Mouse (Mus musculus) adrenal gland, postnatal 10 days (tissue): ENCODE measurements at regions not wholly inside any gene's neighbourhood (a gene's known extent, or its start where the extent isn't known, plus 50 kb on each side); places are given as distances from the start of the nearest gene placed in this dataset.

Experiments used
- DNase-seq: peaks from one replicate; pipeline ENCODE4 v3.0.0; 2021; ENCODE audit warnings: mixed read lengths

DNA sequence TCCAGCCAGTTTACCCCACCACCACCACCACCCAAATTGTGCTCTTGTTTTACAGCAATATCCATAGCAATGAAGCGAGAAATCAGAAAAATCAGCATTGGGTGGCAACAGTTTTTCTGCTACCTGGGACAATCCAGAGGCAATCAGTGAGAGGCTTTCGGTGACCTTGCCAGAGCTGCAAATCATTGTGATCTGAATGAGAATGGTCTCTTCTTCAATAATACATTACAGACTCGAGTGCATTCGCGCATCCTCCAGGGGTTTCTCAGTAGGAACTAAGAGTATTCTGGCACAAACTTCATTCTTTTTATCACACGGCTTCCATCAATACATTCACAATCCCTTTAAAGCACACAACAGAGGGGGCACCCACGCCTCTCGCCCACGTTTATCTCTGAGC is 91.2 kb downstream of the Srek1 start:
- no peak for DNase-seq

DNA sequence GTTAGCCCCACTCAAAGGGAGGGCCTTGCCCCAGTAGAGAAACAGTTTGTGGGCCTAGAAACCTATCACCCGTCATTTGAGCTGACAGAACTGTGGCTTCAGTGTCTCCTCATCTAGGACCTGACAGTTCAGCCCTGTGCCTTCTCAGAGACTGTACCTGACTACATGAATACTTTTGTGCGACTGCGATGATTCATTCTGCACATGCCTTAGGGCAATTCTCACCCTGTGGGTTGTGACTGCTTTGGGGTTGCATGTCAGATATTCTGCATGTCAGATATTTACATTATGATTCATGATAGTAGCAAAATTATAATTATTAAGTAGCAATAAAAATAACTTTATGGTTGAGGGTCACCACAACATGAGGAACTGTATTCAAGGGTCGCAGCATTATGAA is 93.7 kb downstream of the Srek1 start:
- DNase-seq, result no peak

DNA sequence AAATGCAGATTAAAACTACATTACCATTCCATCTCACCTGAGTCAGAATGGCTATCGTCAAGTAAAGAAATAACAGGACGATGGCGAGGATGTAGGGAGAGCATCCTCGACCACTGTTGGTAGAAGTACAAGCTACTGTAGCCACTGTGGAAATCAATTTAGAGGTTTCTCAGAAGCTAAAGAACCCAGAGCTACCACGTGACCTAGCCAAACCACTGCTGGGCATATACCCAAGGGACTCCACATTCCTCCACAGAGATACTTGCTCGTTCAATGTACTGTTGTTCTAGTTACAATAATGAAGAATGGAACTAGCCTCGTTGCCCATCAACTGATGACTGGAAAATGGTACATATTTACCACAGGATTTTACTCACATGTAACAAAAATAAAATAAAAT is 94.4 kb downstream of the Srek1 start:
- no peak for DNase-seq

DNA sequence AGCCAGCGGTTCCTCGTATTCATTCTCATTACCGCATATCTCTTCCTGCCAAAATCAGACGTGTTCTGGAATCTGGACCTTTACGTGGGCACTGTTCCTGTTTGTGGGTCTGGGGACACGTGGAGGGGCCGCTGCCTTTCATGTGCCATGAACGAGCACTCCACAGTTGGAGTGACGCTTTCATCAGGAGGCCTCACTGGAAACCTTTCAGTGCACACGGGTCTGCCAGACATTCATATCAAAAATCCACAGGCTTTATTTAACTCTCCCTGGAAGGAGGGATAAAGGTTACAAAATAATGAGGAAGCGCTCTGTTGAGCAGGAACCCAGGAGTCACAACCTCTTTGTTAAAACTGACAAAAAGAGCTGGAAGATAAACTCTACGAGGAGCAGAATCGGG is 97.6 kb downstream of the Srek1 start:
- DNase-seq, result no peak

DNA sequence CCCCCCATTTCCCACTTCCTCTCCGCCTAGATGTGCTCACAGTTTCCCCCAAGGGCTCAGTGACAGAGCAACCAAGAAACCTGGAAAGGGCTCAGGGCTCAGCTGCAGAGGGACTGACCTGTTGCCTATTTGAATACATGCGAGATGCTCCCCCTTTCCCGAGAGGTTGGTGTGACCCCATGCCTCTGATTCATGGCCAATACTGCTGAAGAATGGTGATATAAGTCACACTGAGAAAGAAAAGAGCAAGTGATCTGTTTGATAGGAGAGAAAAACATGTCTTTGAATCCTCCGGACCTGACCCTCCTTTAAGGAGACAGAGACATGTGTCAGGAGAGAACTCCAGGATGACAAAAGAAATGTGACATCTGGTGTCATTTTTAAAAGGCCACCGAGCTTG is 98.2 kb downstream of the Srek1 start:
- no peak for DNase-seq

DNA sequence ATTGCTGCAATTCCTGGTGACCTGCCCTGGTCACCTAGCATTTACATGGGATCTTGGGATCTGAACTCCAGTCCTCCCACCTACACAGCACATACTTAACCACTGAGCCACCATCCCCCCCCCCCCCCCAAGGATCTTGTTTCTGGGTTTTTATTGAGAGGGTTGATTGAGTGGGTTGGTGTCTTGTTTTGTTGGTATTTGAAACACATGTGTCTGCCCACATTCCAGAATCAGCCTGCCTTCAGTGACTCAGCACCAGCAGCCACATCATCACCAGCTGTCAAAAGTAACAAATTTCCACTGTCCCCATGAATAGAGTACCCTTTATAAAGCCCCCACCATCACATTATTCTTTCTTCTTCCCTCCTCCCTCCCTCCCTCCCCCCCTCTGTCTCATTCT is 103.8 kb downstream of the Srek1 start:
- no peak for DNase-seq

DNA sequence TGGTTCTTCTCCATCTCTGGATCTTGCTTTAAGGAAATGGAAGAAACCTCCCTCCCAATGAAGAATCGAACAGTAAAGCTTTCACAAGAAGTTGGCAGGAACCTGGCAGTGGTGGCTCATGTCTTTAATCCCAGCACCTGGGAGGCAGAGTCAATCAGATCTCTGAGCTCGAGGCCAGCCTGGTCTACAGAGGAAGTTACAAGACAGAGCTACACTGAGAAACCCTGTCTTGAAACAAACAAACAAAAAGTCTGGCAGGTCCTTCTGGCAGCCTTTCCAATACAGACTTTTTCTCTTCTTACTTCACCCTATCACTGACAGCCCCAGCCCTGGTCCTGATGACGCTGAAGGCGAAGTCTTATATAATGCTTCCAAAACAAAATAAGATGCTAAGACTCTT is 104.6 kb downstream of the Srek1 start:
- no peak for DNase-seq

DNA sequence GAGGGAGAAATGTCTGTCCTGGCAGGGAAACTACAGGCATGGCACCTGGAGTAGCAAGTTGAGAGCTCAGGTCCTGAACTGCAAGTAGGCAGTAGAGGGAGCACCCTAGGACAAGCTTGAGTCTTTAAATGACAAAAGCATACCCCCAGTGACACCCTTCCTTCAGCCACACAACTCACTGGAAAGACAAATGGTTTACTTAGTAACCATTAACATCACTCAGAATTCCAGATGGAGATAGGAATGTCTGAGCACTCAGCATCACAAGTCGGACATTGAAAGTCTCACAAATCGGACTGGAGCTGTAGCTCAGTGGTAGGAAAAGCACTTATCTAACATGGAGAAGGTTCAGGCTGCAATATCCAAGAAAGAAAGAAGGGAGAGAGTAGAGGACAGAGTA is 106.7 kb downstream of the Srek1 start:
- no peak for DNase-seq

DNA sequence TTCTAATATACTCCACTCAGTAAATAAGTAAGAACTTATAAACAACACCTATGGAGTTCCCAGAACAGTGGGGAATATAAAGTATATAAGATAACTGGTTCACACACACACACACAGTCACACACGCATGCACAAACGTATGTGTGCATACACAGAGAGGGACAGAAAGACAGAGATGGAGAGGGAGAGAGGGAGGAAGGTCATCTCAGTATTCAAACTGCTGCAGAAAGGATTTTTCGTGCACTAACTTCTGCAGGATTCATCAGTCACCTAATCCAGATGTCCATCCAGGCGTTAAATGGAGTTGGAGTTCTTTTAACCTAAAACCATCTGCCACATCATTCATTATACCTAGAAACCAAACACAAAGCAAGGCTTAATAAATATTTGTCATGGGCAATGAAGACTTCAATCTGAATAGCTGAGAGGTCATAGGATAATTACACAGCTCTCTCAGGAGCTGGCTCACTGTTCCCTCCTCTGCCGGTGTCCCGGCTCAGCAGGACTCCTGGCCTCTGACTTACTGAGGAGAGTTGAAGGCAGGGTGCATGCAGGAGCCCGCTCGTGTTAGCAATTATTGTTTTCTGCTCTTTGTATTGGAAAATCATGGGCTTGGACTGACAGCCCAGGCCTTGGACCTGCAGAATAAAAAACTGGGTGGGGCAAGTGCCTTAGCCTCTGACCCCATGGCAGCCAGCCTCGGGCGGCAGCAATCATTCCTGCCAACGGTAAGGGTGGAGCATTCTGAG is 114.0 kb downstream of the Srek1 start:
- DNase-seq, result no peak

DNA sequence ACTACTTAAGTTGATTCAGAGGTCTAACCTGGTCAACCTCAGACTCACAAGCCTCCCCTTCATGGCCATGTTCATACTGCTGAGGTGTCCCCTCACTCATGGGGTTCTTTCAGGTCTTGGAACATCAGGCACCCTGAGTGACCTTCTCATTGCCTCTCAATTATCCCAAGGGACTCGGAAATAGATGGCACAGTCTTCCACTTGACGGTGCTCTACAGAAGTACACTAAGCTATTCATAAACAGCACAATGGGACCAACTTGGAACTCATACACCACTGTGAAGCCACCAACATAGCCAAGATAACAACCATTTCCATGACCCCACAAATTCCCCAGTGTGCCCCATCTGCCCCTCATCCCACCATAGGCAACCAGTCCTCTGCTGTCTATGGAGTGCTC is 118.4 kb downstream of the Srek1 start:
- no peak for DNase-seq

DNA sequence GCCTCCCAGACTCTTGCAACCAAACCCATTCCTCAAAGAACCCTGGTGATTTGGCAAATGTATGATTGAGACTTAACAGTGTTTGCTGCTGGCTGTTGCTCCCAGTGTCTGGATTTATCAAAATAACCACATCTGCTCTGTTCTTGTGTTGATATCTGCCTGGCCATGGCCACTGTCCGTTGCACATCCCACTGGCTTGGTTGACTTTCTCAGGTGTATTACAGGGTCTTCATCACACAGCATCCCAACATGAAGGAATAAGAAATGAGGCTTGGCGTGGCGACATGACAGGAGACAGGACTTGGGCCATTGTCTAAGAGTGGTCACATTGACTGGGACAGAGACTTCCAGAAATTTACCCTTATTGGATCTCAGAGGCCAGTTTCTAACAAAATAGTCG is 121.2 kb downstream of the Srek1 start:
- no peak for DNase-seq

DNA sequence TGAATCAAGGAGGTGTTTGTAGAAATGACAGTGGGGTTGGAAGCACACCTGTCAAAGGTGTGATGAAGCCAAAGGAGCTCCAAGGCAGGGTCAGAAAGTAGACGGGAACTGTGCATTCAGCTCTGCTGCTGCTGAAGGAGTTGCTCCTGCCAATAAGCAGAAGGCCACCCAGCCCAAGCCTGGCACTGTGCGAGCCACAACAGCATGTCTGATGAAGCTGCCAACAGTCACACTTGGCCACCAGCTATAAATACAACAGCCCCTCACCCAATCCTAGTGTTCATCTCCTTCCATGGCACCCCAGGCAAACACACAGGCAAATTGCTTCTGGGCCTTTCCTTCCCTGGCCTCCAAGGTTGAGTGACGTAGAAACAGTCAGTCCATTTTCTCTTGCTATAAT is 125.0 kb downstream of the Srek1 start:
- DNase-seq, result no peak

DNA sequence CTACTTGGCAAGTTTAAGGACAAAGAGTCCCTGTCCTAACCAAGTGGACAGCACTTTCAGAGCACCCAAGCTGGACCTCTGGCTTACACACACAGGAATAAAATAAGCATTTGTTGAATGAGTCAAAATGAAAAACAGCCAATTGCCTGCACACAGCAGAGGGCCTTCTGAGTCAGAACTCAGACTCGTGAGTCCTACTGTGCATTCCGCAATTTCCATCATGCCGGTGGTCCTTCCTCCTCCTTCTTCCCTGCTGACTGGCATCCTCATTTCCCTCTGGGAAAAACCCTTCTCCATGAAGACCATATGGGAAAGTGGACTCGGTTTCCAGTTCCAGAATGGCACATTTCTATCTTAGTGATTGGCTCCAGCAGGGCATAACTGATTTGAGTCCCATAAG is 126.4 kb downstream of the Srek1 start:
- no peak for DNase-seq

DNA sequence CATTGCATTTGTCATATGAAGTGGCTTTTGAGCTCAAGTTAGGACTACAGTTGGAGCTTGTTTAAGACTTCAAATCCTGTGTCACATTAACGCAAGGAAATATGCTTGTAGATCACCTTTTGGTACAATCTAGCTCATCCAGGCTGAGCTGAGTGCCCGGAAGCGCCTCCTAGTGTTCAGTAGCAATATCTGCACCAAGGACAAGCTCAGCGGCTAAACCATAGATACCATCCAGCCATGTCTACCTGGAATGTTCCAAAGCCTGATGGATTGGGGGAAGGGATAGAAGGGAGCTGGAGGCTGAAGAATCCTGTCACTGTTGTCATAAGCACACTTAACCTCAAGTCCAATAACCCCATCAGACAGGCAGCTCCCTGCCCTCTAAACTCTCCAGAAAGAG is 128.4 kb downstream of the Srek1 start:
- DNase-seq, result peak; percentile 22

DNA sequence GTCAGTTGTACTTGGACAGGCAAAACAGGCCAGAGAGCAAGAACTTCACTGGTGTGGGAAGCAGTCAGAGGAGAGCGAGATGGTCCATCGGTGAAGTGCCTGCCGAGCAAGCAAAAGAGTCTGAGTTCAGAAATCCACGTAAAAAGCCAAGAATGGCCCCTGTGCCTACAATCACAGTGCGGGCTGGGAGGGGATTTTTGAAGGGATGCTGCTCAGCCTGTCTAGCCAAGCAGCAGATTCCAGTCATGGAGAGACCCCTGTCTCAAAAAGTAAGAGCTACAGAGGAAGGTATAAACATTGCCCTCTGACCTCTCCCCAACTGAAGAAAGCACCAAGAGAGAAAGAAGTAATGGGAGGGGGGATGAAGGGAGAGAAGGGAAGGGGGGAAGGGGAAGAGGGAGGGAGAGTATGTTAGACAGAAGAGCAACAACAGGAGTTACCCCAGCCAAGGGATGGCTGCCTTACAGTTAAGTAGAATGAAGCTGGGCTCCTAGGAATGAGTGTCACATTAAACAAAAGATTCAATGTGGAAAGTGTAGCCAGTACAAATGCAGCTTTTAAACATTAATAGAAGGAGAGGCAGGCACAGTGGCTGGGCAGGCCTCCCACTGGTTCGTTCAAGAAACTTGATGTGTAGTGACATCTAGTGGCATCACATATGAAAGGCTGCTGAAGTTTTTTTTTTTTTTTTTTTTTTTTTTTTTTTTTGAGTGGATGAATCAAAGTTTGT is 130.2 kb downstream of the Srek1 start:
- DNase-seq, result peak; percentile 60

DNA sequence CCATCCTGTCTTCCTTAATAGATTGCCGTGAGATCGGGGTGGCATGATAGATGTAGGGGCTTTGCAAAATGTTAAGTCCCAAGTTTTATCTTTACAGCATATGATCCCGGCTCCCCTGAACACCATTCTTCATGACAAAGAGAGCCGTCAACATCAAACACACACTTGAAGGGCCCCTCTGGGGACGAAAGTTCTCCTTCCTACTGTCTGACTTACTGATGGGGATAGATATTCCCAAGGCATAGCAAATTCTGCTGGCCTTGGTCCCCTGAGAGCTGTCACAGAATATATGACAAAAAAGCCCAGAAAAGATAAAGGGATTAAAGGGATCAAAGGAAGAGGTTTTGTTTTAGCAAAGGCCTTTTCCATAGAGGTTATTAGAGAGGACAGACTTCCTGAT is 130.9 kb downstream of the Srek1 start:
- DNase-seq, result no peak

DNA sequence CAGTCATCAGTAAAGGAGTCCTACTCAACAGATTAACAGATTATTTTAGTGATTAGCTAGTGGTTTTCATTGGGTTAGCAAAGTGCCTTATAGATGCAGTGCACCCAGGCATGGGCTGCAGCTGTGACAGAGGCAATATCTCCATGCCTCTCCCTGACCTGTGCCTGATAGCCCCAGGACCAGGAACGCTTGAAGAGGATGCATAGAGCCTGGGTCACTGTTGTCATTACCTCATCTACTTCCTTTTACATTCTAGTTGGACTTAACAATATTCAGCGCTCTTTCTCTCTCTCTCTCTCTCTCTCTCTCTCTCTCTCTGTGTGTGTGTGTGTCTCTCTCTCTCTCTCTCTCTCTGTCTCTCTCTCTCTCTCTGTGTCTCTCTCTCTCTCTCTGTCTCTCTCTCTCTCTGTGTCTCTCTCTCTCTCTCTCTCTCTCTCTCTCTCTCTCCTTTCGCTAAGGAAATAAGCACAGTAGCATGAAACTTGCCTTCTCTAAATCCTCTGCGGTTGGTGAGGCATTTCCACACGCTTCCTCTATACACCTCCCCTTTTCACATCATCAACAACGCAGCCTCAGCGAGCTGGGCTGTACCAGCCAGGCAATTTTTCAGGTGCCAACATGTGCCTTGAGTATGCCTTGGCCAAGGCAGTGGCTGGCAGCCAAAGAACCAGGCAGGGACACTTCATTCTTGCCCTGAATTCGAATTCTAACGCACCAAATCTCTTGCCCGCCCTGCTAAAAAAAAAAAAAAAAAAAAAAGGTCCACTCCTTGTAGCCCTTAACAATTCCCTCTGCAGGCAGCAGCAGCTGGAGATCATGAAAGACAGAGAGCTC is 131.6 kb downstream of the Srek1 start:
- peak; percentile 32 for DNase-seq

DNA sequence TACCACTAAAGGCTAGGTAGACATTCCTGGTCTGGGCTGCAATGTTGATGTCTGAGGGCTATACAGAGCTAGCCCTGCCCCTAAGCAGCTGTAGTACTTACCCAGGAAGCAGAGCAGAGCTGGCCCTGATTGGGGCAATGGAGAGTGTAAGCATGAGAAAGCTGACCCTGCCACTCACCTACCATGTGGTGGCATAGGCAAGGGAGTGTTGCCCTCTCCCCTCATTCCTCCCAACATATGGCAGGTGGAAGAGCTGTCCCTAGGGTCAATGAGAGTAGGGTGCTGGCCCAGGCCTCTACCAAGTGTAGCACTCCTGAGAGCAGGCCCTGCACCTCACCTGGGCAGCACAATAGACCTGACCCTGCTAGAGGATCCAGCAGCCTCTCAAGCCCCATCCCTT is 136.4 kb downstream of the Srek1 start:
- DNase-seq, result no peak

DNA sequence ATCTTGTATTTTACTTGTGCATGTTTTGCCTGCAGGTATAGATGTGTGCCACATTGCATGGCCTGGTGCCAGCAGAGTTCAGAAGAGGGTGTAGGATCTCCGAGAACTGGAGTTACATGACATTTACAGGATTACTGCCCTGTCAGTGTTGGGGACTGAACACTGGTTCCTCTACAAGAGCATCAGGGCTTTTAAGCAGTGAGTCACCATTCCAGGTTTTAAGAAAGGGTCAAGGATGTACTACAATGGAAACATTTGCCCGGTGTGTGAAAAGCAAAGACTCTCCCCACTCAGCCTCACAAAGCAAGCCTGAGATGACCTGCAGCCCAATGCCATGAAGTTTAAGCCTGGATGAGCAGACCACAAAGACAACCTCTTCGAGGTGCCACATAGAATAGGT is 137.0 kb downstream of the Srek1 start:
- DNase-seq, result no peak

DNA sequence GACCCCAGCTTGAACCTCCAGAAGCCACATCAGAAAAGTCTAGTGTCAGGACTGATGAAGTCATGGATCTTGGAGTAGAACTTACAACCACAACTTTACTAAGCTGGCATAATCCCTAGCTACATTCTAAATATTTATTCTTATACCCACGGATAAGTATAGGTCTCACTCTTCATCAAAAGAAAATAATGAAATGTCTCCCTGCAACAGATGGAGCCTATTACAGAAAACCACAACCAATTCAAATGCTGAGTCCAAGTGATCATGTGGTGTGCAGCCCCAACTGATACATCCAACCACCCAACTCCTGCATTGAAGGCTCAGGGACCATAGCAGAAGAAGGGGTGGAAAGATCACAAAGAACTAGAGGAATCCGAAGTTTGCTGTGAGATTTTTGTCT is 137.8 kb downstream of the Srek1 start:
- no peak for DNase-seq

DNA sequence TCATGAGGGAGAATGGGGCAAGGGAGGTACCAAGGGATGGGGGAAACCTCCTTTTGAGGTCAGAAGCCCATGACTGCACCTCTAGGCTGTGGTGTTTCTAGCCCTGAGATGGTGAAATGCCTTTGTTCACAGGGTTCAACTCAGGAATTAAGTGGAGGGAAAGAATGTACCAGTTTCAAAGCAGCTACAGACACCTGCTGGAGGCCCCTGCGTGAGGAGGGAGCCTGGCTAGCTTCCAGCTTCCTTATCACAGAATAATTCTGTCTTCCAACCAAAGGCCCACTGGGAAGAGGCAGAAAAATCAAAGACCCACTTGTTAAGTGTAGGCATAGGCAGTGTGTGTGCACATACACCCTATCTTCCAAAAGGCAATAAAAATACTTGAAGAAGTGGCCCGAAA is 150.6 kb downstream of the Srek1 start:
- no peak for DNase-seq

DNA sequence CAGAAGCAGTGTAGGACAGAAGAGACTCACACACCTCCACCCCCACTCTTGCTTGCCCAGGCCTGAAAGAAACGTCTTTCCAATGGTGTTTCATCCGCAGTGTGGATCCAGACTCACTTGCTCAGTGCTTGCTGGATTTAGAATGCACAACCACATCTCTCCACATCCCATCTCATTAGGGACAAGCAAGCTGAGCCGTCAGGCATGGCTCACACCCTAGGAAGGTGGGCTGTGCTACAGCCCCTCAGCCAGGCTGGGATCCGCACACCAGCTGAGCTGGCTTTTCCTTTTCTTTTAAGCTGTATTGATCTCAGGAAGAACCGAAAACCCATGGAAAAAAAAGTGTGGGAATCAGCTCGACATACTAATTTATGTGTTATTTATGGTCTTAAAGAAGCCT is 151.1 kb downstream of the Srek1 start:
- DNase-seq, result no peak

DNA sequence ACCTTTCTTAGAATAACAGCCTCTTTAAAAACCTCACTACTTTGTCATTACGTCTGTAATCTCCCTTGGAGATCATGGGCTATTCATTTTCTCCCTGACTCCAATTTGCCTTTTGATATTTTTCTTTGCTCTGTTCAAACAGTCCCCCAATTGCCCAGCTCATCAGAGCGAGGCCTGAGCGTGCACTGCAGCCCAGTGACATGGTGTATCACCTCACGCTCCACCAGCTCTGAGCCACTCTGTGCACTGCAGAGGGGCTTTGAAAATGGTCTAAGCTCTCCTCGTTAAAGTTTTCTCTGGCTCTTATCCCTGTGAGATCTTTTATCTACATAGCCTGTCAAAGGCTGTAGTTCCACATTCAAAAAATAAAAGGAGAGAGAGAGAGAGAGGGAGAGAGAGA is 152.1 kb downstream of the Srek1 start:
- DNase-seq, result no peak
